Mouse (Mus musculus): ENCODE measurements at regions not wholly inside any gene's neighbourhood (a gene's known extent, or its start where the extent isn't known, plus 50 kb on each side); places are given as distances from the start of the nearest gene placed in this dataset.

GRCm38 (mm10) chr1:88572161-88572560 lies 62.3 kb upstream of the Glrp1 start:
- no peak for TF ChIP-seq CTCF (IDR thresholded peaks at IDR 0.05; ENCODE audit: low read depth)
- TF ChIP-seq EP300 (IDR thresholded peaks at IDR 0.05; ENCODE audit: low read depth), result no peak
